Mouse (Mus musculus): ENCODE data around the gene Gm45015.
"Not testable (repeated sequence)": the region's sequence is repeated elsewhere in the genome, so short reads cannot be mapped to it uniquely, and the experiment has no call there.

Gene Gm45015

DNA sequence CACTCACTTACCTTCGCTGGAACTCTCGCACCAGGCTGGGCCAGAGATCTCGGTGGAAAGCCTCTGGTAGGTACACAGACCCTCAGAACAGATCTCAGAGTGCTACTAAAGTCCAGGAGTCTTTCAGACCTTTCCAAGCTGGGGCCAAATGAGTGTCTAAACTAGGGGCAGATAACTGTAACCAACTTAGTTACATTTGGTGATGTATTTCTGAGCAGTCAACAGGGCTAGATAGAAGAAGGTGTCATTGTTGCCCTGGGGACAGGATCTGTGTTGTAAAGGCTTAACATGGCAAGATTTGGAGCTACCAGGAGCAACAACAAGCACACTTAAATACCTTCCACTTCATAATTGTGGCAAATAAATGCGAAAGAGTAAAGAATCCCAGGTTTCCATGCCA, at the start of gene Gm45015:
Gene Gm45015, minus strand, starts transcription at position 101 of the 400 bp plus-strand sequence.
- DNase-seq: no peak

DNA sequence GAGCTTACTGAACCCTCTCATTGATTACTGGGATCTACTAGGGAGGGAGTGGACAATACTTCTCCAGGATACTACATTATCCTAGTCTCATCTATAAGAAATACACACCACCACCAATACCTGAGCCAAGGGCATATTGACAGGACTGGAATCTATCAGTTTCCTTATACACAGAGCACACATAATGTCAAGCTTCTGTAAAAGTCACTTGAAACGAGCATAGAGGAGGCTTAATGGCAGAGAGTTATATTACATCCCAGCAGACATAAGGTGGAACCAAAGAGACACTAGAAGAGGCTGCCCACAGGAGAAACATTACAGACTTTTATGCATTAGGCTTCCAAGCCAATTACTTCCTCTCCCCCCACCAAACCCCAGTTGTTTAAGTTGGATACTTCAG, 48.3 kb upstream of the Gm45015 start:
- no peak for DNase-seq

DNA sequence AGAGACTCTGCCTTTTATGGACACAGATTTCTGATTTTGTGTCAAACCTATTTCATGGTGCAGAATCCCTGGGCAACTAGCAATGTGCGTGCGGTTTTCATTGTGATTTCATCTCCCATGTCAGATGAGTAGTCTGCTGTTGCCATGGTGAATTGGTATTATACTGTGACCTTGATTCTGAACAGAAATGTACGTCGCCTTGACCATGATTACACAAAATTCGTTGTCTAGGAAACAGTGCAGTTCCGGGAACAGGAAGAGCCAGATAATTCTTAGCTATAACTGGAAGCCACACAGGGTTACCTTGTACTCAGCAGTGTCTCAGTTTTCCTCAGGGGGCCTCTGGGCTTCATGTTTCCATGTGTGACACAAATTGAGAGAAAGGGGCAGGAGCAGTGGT, 47.8 kb upstream of the Gm45015 start:
- DNase-seq: no peak

DNA sequence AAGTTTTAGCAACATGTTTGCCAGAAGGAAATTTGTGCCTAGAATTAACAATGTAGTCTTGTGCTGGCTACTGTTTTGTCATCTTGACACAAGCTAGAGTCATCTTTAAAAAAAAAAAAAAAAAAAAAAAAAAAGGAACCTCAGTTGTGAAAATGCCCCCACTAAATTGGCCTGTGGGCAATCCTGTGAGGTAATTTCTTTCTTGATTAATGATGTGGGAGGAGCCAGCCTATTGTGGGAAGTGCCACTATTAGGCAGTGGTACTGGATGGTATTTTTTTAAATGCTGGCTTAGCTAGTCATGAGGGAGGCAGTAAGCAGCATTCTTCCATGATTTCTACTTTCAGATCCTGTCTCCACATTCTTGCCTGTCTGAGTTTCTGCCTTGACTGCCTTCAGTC, 26.7 kb upstream of the Gm45015 start:
- peak; percentile 10 for DNase-seq

DNA sequence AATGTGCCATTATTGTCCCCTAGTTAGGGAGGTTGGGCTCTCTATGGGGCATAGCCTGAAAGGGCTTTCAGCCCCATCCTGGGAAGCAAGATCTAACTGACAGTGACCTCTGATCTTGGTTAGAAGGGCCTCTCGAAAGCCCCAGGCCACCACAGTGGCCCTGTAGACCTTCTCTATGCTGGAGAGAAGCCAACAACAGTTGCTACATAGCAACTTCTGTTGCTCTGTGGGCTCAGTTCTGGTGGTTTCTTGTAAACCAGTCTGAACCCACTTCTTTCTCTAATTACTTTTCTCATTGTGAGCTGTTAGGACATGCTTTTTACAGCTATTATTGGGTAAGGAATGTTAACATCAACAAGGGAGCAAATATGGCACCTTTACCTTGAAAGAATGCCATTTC, 20.1 kb upstream of the Gm45015 start:
- DNase-seq: no peak

DNA sequence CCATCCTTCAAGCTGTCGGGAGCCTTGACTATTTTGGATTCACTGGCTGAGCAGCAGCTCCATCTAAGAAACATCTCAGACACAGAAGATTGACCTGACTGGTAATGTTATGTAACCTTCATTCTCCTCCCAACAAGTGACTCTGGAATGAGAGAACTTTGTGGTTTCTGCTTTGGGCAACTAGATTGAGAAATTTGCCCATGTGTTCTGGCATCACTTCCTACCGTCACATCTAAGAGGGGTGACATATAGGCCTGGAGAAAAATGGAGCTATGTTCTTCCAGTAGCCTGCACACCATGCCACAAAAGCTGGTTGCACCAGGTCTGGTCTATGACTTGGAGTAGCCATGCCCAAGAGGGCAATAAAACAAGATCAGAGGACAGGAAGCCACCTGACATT, 19.5 kb upstream of the Gm45015 start:
- DNase-seq: no peak

DNA sequence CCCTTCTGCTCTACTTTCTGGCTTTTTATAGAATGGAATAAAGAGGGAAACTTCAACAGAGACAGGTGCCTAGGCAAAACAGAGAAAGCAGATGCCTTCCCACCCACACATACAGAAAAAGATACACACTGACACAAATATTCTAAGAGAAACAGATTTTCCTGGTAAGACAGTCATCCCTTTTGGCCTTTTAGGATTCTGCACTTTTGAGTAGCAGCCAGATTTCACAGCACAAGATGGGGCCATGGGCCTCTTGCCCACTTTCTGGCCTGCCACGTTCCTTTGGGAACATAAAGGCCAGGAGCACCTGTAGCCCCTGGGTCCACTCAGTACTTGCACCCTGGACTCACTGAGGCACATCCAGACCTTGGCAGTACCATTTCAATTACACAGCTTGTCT, 7.7 kb upstream of the Gm45015 start:
- DNase-seq: no peak

DNA sequence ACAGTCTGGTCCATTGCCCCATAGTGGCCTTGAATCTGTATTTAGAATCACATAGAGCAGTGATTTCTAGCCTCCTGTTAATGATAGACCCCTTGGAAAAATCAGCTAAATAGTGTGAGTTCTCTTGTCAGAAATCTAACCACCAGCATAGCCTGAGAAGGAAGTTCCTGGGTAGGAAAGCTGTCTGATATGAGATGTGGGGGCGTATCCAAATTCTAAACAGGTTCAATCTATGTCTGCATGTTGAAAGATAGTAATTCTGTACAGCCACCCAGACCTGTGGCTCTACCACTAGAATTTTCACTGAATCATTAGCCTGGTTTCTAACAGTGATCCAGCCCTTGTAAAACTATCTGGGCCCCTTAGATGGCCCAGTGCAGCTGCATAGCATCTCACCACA, 7.2 kb upstream of the Gm45015 start:
- DNase-seq: no peak

DNA sequence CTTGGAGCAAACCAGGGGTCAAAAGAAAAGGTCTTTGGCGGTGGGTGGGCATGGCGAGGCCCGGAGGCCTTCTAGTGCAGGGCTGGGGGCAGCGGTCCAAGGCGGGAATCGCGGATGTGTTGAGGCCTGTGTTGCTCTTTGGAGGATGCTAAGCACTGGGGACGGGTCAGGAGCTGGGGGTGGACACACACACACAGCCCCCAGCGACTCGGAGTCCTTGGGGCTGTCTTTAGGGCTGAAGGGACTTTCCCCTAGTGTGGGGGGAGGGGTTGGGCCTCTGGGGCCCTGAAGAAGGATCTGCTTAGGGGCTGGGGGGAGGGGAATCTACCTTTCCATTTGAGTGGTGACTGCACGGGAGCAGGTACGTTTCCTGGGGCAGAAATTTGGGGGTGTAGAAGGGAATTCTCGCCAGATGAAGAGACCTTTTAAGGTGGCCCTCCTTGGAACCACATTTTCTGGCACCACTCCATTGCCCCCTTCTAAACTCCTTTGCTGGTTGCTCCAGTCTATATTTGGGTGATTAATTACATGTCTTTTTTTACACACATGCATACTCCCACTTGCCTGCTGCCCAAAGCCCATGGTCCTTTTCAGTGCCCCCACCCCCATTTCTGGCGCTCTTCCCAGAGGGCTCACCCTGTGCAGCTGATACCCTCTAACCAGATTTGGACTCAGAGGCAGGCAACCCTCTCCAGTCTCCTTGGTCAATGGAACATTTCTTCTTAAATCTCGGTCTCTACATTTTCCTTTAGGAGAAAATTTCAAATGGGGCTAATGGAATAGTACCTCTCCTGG, 6.5 kb upstream of the Gm45015 start:
- DNase-seq: peak; percentile 4

DNA sequence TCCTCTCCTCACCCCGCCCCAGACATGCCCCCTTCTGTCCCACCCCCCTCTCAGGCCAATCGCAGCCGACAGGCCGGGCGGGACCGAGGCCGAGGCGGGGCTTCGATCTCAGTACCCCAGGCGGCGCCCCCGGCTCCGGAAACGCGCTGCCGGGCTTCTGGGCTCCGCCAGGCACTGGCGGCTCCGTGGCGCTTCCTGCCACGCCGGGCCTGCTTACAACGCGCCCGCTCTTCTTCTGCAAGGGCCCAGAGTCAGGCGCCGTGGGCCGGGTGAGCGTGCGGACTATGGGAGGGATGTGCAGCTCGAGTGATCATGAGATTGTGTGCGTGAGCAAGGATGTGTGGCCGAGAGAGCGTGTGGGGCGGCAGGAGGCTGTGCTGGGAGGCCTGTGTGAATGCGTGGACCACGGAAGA, 5.8 kb upstream of the Gm45015 start, which contains the start of gene Zfp275:
Gene Zfp275, plus strand, starts transcription at position 139 of the 413 bp plus-strand sequence.
- peak; percentile 81 for DNase-seq

DNA sequence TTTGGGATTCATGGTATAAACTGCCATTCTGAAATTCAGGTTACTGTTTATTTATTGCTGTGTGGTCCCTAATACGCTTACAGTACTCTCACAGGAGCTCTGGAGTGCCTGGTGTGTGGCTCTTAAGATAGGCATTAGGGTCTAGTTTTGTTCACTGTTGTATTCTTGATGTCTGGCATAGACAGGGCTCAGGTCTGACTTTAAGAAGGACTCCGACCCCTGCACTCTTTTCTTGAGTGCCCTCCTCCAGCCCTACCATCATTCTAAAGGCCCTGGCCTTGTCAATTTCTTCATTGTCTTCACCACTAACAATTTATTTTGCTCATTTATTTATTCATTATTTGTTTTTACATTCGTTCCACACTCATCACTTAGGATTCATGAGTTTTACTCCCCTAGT, 5.4 kb upstream of the Gm45015 start:
- DNase-seq: no peak

DNA sequence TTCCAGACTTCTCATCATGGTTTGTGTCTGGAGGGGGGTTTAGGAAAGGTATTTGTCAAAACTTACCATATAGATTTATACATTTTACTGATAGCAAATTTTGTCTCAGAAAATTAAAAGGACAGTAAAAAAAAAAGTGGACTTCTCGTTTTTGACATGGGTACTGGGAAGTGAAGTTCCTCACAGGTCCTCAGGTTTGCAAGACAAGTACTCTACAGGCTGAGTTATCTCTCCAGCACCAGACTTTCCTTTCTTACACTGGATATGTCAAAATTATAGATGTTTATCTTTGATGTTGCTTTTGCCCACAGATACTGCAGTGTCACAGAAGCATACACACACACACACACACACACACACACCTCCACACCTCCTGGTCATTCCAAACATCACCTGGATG, 4.8 kb upstream of the Gm45015 start:
- DNase-seq: no peak

DNA sequence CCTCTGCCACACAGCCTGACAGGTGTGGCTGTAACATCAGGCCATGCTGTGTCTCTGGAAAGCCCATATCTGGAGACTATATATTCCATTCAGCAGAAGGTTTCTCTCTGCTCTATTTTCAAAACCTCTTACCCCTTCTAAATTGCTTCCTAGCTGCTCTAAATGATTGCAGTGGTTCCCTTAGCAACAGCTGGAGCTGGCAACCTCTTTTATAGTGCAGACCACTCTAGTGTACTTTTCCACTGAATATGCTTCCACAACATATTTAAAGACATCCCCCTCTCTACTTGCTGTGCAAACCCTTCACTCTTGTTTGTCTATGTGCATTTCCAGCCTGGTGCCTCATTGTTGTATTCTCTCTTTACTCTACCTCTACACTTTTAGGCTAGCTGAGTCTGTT, 3.1 kb downstream of the Gm45015 start:
- DNase-seq: no peak

DNA sequence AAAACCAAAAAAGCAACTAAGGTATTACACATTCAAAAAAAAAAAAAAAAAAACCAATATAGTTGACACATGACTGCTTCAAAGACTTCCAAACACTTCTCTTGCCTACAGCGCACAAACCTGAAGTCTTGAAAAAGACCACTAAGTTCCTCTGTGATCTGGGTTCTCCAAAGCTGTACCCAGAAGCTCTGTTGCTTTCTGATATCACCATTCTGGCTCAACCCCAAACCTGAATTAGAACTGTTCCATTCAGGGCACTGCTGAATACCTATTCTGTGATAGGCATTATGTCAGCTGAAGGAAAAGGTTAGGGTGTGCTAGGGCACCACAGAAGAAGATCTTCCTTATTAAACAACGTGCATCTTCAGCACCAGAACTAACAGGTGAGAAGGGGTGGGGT, 9.4 kb downstream of the Gm45015 start:
- no peak for DNase-seq

DNA sequence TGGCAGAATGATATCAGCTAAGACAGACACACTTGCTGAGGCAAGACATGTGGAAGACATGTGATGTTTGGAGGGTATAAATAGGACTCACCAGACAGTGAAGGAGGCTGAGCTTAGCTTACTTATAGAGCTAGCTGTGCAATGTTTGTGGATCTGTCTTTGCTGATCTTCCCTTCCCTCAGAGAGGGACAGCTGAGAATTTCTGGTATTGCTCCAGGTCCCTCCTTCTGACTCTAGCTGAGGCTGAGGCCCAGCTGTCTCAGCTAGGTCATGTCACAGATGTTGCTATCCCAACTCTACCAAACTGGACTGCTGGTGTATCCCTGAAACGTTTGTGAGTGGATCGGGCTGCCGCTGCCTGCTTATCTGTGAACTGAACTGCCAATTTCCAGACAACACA, 15.6 kb downstream of the Gm45015 start:
- no peak for DNase-seq

DNA sequence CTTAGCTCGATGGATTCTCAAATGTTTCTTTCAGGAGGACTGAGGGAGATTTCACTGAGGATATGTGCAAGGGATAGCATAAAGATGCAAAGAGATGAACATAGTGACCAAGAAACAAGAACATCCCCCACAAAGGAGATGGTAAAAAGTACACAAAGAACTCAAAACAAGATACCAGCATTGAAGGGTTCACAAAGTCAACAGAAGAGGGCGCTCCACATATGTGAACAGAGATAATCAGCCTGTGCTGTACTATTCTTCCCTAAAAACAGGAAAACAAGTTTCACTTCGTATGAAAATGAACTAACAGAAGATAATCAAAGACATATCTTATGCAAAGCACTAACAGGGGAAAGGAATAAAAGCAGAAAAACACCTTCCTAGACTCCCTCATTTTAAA, 24.1 kb downstream of the Gm45015 start:
- peak; percentile 70 for DNase-seq

DNA sequence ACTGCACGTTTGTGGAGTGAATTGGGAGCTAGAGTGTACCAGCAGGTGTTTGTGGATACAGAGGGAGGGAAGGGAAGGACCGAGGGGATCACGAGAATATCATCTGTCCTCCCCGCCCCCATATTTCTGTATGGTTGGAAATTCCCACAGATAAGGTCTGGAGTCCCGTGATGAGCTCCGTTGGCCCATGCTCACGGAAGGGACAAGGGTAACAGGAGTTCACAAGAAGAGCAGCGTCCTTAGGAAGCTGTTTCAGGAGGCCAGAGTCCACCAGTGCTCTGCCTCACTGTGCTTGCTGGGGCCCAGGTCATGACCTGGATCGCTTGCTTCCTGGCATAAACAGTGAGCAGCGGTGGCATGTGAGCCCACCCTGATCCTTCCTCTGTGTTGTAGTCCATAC, 40.9 kb downstream of the Gm45015 start:
- DNase-seq: not testable (repeated sequence)

DNA sequence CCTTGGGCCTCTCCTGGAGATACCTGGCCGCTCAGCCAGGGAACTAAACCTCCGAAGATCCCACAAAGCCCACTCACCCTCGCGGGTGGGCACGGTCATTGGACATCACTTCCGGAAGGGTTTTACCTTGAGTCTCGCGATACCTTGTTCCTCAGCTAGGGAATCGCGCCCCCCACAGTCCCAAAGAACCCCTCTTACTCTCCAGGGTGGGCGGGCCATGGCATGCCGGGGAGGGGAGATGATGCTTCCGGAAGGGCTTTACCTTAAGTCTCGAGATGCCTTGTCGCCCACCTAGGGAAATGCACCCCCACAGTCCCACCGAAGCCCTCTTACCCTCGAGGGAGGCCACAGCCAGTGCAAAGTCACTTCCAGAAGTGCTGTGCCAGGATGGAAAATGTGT, 43.8 kb downstream of the Gm45015 start, which contains the start of the genes Xlr5a and Xlr5c:
Gene Xlr5a, minus strand, starts transcription at position 101 of the 400 bp plus-strand sequence.
Gene Xlr5c, minus strand, starts transcription at position 101 of the 400 bp plus-strand sequence.
- DNase-seq: not testable (repeated sequence)
